Mouse (Mus musculus): ENCODE results near the gene Neurod2.

GRCm38 (mm10) chr11:98289873-98290272, 39.6 kb downstream of the Neurod2 start:
- TF ChIP-seq CTCF (IDR thresholded peaks at IDR 0.05; ENCODE audit: borderline replicate concordance, insufficient read depth, low read depth, low read length), result no peak
- no peak for TF ChIP-seq POLR2A (IDR thresholded peaks at IDR 0.05; ENCODE audit: borderline replicate concordance, insufficient read depth, low read length)

Measured in cerebellum, adult 2 months (tissue).